Mouse (Mus musculus) midbrain, embryonic 10.5 days (tissue): ENCODE data around the gene Rlf. TPM values are rescaled to one million over a fixed set of nuclear protein-coding genes. Genes with fewer than 3 reads are reported as not detected.
"Not testable (repeated sequence)": the region's sequence is repeated elsewhere in the genome, so short reads cannot be mapped to it uniquely, and the experiment has no call there.

Source experiments
- DNase-seq: peaks from one replicate; pipeline ENCODE4 v3.0.0-alpha.2; 2017; ENCODE audit warnings: low spot score
- H3K27ac ChIP-seq: fragments of 300-500 bp; sonication (generic); replicated peaks from 2 replicates; pipeline ENCODE4 v1.5.1; 2016; ENCODE audit warnings: mild to moderate bottlenecking
- H3K27me3 ChIP-seq: fragments of 300-500 bp; sonication (generic); 2 replicates; pipeline ENCODE4 v1.6.1; 2016; ENCODE audit warnings: low read depth, mild to moderate bottlenecking; ENCODE audit not compliant: poor library complexity, severe bottlenecking
- H3K36me3 ChIP-seq: fragments of 300-500 bp; sonication (generic); 2 replicates; pipeline ENCODE4 v1.6.1; 2016; ENCODE audit warnings: mild to moderate bottlenecking, moderate library complexity
- H3K4me1 ChIP-seq: fragments of 300-500 bp; sonication (generic); 2 replicates; pipeline ENCODE4 v1.6.1; 2016
- H3K4me3 ChIP-seq: fragments of 300-500 bp; sonication (generic); 2 replicates; pipeline ENCODE4 v1.5.1; 2016; ENCODE audit warnings: mild to moderate bottlenecking, moderate library complexity
- H3K9me3 ChIP-seq: fragments of 300-500 bp; sonication (generic); replicated peaks from 2 replicates; pipeline ENCODE4 v1.6.1; 2016; ENCODE audit warnings: mild to moderate bottlenecking
- WGBS: fragments of 180-500 bp; shearing (Covaris S2); methylation state at CpG from one replicate; pipeline ENCODE4 v1.1.7; 2016; 5-methylcytosine and 5-hydroxymethylcytosine counted together
- polyA plus RNA-seq: library from polyadenylated mRNA; unstranded; fragments of >200 nt; fragmentation: Nextera tagmentation; extraction: Ambion mirVana; gene quantifications from 2 replicates; pipeline ENCODE4 v1.2.1, GENCODE M21; 2016

Rlf gene
- polyA plus RNA-seq, 1 experiment from 2014 or later: 26.8 TPM

GRCm38 (mm10) chr4:121213936-121214792 lies 720 bp downstream of the Rlf start:
- Histone ChIP-seq H3K9me3 (no peaks in the 10 kb centered on the region), H3K4me1 (peaks cover 18% of the 10 kb centered on the region), H3K4me3 (peak overlapping the region; percentile 91), H3K27me3 (peaks cover 6% of the 10 kb centered on the region; the same call in 1 of the 2 replicates), H3K27ac (peak overlapping the region; percentile 95), H3K36me3 (peaks cover 19% of the 10 kb centered on the region)
- no peak for DNase-seq
- 3% methylated on average over 36 of the region's 36 CpGs for WGBS

DNA sequence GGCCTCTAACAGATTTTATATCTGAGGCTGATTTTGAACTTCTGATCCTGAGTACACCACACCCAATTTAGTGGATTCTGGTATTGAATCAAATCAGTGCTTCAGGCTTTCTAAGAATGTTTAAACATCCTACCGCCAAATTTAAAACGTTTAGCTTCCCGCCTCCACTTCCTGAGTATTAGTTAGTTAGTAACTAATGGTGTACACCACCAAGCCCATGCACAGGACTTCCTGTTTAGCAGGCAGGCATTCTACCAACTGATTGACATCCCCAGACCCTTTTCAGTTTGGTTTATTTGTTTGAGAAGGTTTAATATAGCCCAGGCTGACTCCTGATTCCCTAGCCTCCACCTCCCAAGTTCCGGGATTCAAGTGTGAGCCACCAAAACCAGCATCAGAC lies 6.0 kb downstream of the Rlf start:
- Histone ChIP-seq H3K4me1 (peaks cover 13% of the 10 kb centered on the region), H3K9me3 (peaks cover 6% of the 10 kb centered on the region), H3K4me3 (no peak overlapping the region), H3K36me3 (peaks cover 32% of the 10 kb centered on the region), H3K27ac (no peak overlapping the region), H3K27me3 (no peaks in the 10 kb centered on the region)
- DNase-seq: no peak
- 84% methylated on average over 4 of the region's 4 CpGs for WGBS

- no peak overlapping the region for H3K27ac ChIP-seq
Measured at GRCm38 (mm10) chr4:121197856-121198255, 17.0 kb downstream of the Rlf start.

DNA sequence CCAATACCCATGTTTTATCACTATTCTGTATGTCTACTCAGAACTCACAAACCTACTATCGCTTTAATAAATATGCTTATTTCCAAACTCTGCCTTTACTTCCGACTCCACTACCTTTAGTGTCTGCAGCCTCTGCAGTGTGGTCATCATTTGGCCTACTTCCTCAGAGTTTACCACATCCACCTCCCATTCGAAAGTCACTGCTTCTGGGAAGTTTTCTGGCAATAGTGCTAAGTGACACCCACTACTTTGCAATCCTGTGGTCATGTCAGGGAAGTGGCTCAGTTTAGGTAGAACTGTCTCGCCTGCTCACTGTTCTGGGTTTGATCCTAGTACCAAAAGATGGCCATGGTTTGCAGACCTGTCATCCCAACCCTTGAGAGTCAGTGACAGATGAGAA lies 17.9 kb downstream of the Rlf start:
- Histone ChIP-seq H3K4me3 (no peak overlapping the region), H3K36me3 (peaks cover 15% of the 10 kb centered on the region), H3K4me1 (no peaks in the 10 kb centered on the region), H3K9me3 (no peaks in the 10 kb centered on the region), H3K27ac (no peak overlapping the region), H3K27me3 (no peaks in the 10 kb centered on the region)
- no peak for DNase-seq
- 93% methylated on average over 4 of the region's 4 CpGs for WGBS

More at GRCm38 (mm10) chr4:121197856-121198255, 17.0 kb downstream of the Rlf start:
- Histone ChIP-seq H3K27me3 (no peaks in the 10 kb centered on the region), H3K9me3 (no peaks in the 10 kb centered on the region), H3K36me3 (peaks cover 12% of the 10 kb centered on the region), H3K4me3 (no peak overlapping the region), H3K4me1 (no peaks in the 10 kb centered on the region)
- WGBS: 92% methylated on average over 4 of the region's 4 CpGs
- no peak for DNase-seq

GRCm38 (mm10) chr4:121196205-121196604 lies 18.7 kb downstream of the Rlf start:
- no peaks in the 10 kb centered on the region for H3K4me1 ChIP-seq
- peaks cover 18% of the 10 kb centered on the region for H3K36me3 ChIP-seq
- WGBS: 97% methylated on average over 2 of the region's 2 CpGs
- no peak overlapping the region for H3K27ac ChIP-seq
- H3K27me3 ChIP-seq: no peaks in the 10 kb centered on the region
- H3K4me3 ChIP-seq: no peak overlapping the region
- no peaks in the 10 kb centered on the region for H3K9me3 ChIP-seq
- no peak for DNase-seq

DNA sequence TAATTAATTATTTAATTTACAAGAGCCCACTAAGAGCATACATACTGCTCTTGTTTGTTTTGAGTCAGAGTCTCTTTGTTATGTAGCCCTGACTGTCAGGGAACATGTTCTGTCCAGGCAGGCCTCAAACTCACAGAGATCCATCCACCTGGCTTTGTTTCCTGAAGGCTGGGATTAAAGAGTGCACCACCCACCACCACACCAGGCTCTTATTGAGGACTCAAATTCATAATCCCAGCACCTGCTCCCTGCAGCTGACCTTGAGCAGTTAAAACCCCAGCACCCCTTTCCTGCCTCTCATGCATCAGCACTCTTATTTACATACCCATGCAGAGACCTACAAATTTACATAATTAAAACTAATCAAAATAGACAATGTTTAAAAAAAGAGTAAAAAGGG lies 20.1 kb downstream of the Rlf start:
- no peak for DNase-seq
- H3K27ac ChIP-seq: no peak overlapping the region
- H3K9me3 ChIP-seq: no peaks in the 10 kb centered on the region
- peaks cover 32% of the 10 kb centered on the region for H3K36me3 ChIP-seq
- H3K27me3 ChIP-seq: no peaks in the 10 kb centered on the region
- H3K4me3 ChIP-seq: no peak overlapping the region
- H3K4me1 ChIP-seq: no peaks in the 10 kb centered on the region

- 95% methylated on average over 2 of the region's 2 CpGs for WGBS
Measured at GRCm38 (mm10) chr4:121192306-121192705, 22.6 kb downstream of the Rlf start.

DNA sequence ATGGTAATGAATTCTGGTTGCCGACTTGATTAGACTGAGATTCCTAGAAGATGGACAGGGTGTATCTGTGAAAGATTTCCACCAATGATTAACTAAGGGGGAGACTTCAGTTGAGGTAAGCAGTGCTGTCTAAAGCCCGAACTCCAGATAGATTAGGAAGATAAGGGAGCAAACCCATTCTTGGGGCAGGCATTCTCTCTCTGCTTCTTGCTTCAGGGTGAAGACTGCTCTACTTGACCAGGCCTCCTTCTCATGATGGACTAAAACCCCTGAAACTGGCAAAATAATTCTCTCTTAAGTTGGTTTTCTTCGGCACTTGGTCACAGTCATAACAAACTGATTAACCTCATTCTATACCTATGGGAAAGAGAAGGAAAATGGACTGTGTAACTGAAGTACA lies 25.5 kb downstream of the Rlf start:
- no peak for DNase-seq
- WGBS: 90% methylated on average over 3 of the region's 3 CpGs
- no peaks in the 10 kb centered on the region for H3K27me3 ChIP-seq
- no peaks in the 10 kb centered on the region for H3K9me3 ChIP-seq
- H3K4me1 ChIP-seq: no peaks in the 10 kb centered on the region
- H3K36me3 ChIP-seq: peaks cover 74% of the 10 kb centered on the region
- H3K27ac ChIP-seq: no peak overlapping the region
- no peak overlapping the region for H3K4me3 ChIP-seq

More at GRCm38 (mm10) chr4:121192306-121192705, 22.6 kb downstream of the Rlf start:
- H3K4me1 ChIP-seq: no peaks in the 10 kb centered on the region
- H3K9me3 ChIP-seq: no peaks in the 10 kb centered on the region
- DNase-seq: no peak
- H3K4me3 ChIP-seq: no peak overlapping the region
- peaks cover 53% of the 10 kb centered on the region for H3K36me3 ChIP-seq
- H3K27ac ChIP-seq: no peak overlapping the region
- H3K27me3 ChIP-seq: no peaks in the 10 kb centered on the region

GRCm38 (mm10) chr4:121179669-121180068 lies 35.2 kb downstream of the Rlf start:
- Histone ChIP-seq H3K4me3 (no peak overlapping the region), H3K27ac (no peak overlapping the region), H3K36me3 (peaks cover 75% of the 10 kb centered on the region), H3K27me3 (no peaks in the 10 kb centered on the region), H3K9me3 (peaks cover 17% of the 10 kb centered on the region), H3K4me1 (no peaks in the 10 kb centered on the region)
- no peak for DNase-seq
- WGBS: 93% methylated on average over 3 of the region's 3 CpGs

DNA sequence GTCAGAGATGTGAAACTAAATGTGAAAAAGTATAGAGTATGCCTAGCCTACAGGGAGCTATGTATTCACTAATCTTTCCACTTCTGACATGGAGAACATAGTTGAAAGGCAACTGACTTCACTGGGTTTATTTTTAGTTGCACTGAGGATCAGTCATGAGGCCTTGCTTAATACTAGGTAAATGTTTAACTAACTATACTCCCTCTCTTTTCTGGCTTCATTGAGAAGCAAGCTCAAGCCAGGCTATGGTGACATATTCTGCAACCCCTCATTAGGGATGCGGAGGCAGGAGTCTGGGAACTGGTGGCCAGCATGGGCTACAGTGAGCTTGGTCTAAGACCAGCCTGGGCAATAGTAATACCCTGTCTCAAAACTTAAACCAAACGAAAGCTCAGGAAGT lies 47.2 kb downstream of the Rlf start:
- Histone ChIP-seq H3K9me3 (peaks cover 5% of the 10 kb centered on the region), H3K27ac (no peak overlapping the region), H3K4me1 (no peaks in the 10 kb centered on the region), H3K36me3 (peaks cover 92% of the 10 kb centered on the region), H3K27me3 (no peaks in the 10 kb centered on the region), H3K4me3 (no peak overlapping the region)
- WGBS: 96% methylated on average over 2 of the region's 2 CpGs
- no peak for DNase-seq

DNA sequence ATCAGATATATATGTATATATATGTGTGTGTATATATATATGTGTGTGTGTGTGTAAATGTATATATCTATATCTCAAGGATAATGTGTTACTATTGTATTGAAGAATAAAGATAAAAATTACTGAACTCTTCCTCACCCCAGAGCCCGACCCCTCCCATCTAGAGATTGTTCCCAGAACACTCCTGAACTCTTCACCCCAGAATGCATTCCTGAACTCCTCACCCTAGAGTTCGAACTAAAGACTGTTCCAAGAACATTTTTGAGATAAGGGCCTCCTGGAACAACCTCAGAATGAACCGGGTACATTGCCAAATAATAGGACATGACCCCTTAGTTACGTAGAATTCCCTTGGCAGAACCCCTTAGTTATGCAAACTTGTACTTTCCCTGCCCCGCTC lies 48.2 kb downstream of the Rlf start:
- H3K4me1 ChIP-seq, H3K9me3 ChIP-seq, H3K27me3 ChIP-seq, H3K27ac ChIP-seq, H3K4me3 ChIP-seq, DNase-seq: not testable (repeated sequence)
- H3K36me3 ChIP-seq: peaks cover 94% of the 10 kb centered on the region
- WGBS: 89% methylated on average over 4 of the region's 5 CpGs

DNA sequence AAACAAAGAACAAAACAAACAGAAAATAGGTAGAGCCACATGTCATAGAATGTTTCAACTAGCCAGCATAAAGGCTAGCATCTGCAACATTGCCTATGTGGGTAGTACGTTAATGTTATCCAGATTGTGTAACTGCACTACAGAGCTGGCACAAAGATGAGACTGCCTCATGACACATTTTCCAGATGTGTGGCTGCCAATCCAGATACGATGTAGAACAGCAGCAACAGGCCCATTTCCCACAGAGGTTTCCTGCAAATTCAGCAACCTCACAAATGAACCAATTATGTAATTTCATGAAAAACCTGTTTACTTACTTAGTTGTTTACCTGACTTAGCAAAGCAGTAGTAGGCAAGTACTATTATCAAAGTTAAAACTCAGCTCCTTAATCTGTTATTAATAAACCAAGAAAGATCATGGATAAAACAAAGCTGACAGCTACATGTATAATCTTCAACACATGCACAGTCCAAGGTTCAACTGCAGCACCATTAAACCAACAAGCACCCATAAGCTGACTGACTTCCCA lies 51.3 kb downstream of the Rlf start:
- Histone ChIP-seq H3K4me1 (no peaks in the 10 kb centered on the region), H3K9me3 (no peaks in the 10 kb centered on the region), H3K36me3 (peaks cover 88% of the 10 kb centered on the region), H3K4me3 (no peak overlapping the region), H3K27me3 (no peaks in the 10 kb centered on the region), H3K27ac (no peak overlapping the region)
- WGBS: 96% methylated on average over 2 of the region's 2 CpGs
- DNase-seq: no peak

DNA sequence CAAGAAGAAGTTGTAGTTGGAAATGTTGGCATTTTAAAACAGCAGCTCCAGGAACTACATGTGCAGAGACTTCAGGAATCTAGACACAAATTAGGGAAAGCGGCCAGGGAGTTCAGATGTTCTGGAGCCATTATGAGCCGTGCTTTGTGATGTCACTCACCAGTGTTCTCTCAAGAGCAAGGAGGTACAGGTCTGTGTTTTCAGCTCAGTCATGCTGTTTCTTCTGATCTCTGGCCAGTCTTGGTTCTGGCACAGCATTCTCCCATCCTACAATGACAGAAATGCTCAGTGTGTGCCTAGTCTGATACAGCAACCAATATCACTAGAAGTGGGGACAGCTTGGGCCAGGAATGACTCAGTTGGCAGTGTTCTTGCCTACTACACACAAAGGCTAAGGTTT lies 105.8 kb downstream of the Rlf start, which contains the start of gene Tmco2:
TSS of gene Tmco2 (minus strand) at position 101 of the 400 bp plus-strand sequence.
- no peak within 1 kb of the TSS for H3K27ac ChIP-seq
- H3K4me1 ChIP-seq: no peaks in the 10 kb centered on the region
- no peaks in the 10 kb centered on the region for H3K9me3 ChIP-seq
- 92% methylated on average over 2 of the region's 2 CpGs for WGBS
- H3K27me3 ChIP-seq: no peaks in the 10 kb centered on the region
- H3K4me3 ChIP-seq: no peak within 1 kb of the TSS
- no peak for DNase-seq
- H3K36me3 ChIP-seq: no peaks in the 10 kb centered on the region
